Mouse (Mus musculus) lung, postnatal 0 days (tissue): Measurements from ENCODE around the gene Gm20388.

Experiments
- CTCF ChIP-seq: IDR thresholded peaks from 2 replicates; pipeline ENCODE4 v1.5.1; 2016; ENCODE audit warnings: antibody characterized with exemption, mild to moderate bottlenecking
- EP300 ChIP-seq: IDR thresholded peaks from 2 replicates; pipeline ENCODE4 v1.6.1; 2016; ENCODE audit warnings: antibody characterized with exemption, mild to moderate bottlenecking, control low read depth

- TF ChIP-seq CTCF (peak; percentile 73), EP300 (no peak)
Observed at GRCm38 (mm10) chr8:121674524-121674923, 1763.9 kb downstream of the Gm20388 start.
